17 mouse cellular contexts compared by ENCODE assay signal in genomic region chr8:18106827-18107226, GRCm38 (mm10).
"Had no signal": no experiment of that assay in that cellular context is flagged by ENCODE, and none has a peak within 500 bp of the region (broad histone marks: within the 10 kb centered on the region; RNA-seq: fewer than 3 reads in every experiment).

No protein-coding gene starts in this region.

- H3K4me2 ChIP-seq: lung, embryonic 14.5 days; midbrain, embryonic 12.5 days; neural tube, embryonic 13.5 days; neural tube, embryonic 15.5 days; stomach, embryonic 15.5 days had no signal

- H3K27me3 ChIP-seq: midbrain, embryonic 12.5 days; neural tube, embryonic 13.5 days; neural tube, embryonic 15.5 days; stomach, embryonic 15.5 days had no signal

- H3K4me1 ChIP-seq: midbrain, embryonic 10.5 days; midbrain, embryonic 12.5 days; neural tube, embryonic 13.5 days; neural tube, embryonic 15.5 days; stomach, embryonic 15.5 days had no signal

- H3K27ac ChIP-seq: midbrain, embryonic 10.5 days; midbrain, embryonic 12.5 days; neural tube, embryonic 13.5 days; neural tube, embryonic 15.5 days; stomach, embryonic 15.5 days; stomach, postnatal 0 days had no signal

- H3K4me3 ChIP-seq: midbrain, embryonic 10.5 days; midbrain, embryonic 12.5 days; myocyte; neural tube, embryonic 13.5 days; neural tube, embryonic 15.5 days; stomach, embryonic 15.5 days had no signal

- DNase-seq: lung, adult 18-20 months; lung, embryonic 14.5 days; lung, postnatal 10 days; lung, postnatal 4 days; midbrain, embryonic 14.5 days; right cerebral cortex, postnatal 14 days; thymus, adult 2 months; thymus, postnatal 25 days; thymus, postnatal 4 days had no signal

- ATAC-seq: midbrain, embryonic 16.5 days had no signal

- H3K36me3 ChIP-seq: midbrain, embryonic 10.5 days; midbrain, embryonic 12.5 days; neural tube, embryonic 13.5 days; neural tube, embryonic 15.5 days; stomach, embryonic 15.5 days had no signal

- H3K9me3 ChIP-seq: midbrain, embryonic 10.5 days; midbrain, embryonic 12.5 days; neural tube, embryonic 13.5 days; neural tube, embryonic 15.5 days; stomach, embryonic 15.5 days had no signal

- H3K9ac ChIP-seq: lung, embryonic 14.5 days; midbrain, embryonic 12.5 days; neural tube, embryonic 13.5 days; neural tube, embryonic 15.5 days; stomach, embryonic 15.5 days had no signal
